Mouse (Mus musculus) megakaryocyte, embryonic 14.5 days (primary cell): Measurements from ENCODE around the gene Nipal1.

ENCODE experiments used
- FLI1 ChIP-seq: IDR thresholded peaks from 2 replicates; pipeline ENCODE4 v1.6.1; 2012; ENCODE audit warnings: low read length, inconsistent platforms, mixed read lengths
- GATA1 ChIP-seq: IDR thresholded peaks from 3 replicates; pipeline ENCODE4 v1.6.1; 2012; ENCODE audit warnings: mixed read lengths, low read length, inconsistent platforms, borderline replicate concordance

- no peak for TF ChIP-seq GATA1
- TF ChIP-seq FLI1 = no peak
Measured at GRCm38 (mm10) chr5:72646131-72646530, 1.5 kb upstream of the Nipal1 start.
